Mouse (Mus musculus) embryonic facial prominence, embryonic 13.5 days (tissue): ENCODE results near the gene Akap13. TPM values are rescaled to one million over a fixed set of nuclear protein-coding genes. Genes with fewer than 3 reads are reported as not detected.

Experiments
- ATAC-seq: fragments of 200-750 bp; cut with Nextera tagmentation; 2 replicates; pipeline ENCODE4 v1.8.0; 2017; ENCODE audit warnings: low read depth; ENCODE audit not compliant: insufficient number of reproducible peaks, insufficient read depth, low FRiP score, low TSS enrichment
- H3K27ac ChIP-seq: fragments of 300-500 bp; sonication (generic); 2 replicates; pipeline ENCODE4 v1.5.1; 2015; ENCODE audit warnings: moderate library complexity, mild to moderate bottlenecking, inconsistent platforms
- H3K27me3 ChIP-seq: fragments of 300-500 bp; sonication (generic); 2 replicates; pipeline ENCODE4 v1.6.1; 2015; ENCODE audit warnings: mild to moderate bottlenecking, inconsistent platforms
- H3K36me3 ChIP-seq: fragments of 300-500 bp; sonication (generic); 2 replicates; pipeline ENCODE4 v1.6.1; 2015; ENCODE audit warnings: mild to moderate bottlenecking, inconsistent platforms
- H3K4me1 ChIP-seq: fragments of 300-500 bp; sonication (generic); 2 replicates; pipeline ENCODE4 v1.6.1; 2015; ENCODE audit warnings: inconsistent platforms
- H3K4me2 ChIP-seq: fragments of 300-500 bp; sonication (generic); 2 replicates; pipeline ENCODE4 v1.6.1; 2015; ENCODE audit warnings: moderate library complexity, mild to moderate bottlenecking, inconsistent platforms
- H3K4me3 ChIP-seq: fragments of 300-500 bp; sonication (generic); 2 replicates; pipeline ENCODE4 v1.5.1; 2015; ENCODE audit warnings: mild to moderate bottlenecking, inconsistent platforms
- H3K9ac ChIP-seq: fragments of 300-500 bp; sonication (generic); 2 replicates; pipeline ENCODE4 v1.6.1; 2015; ENCODE audit warnings: mild to moderate bottlenecking, inconsistent platforms
- H3K9me3 ChIP-seq: fragments of 300-500 bp; sonication (generic); 2 replicates; pipeline ENCODE4 v1.6.1; 2016; ENCODE audit warnings: inconsistent platforms
- WGBS: fragments of 180-500 bp; shearing (Covaris S2); methylation state at CpG from one replicate; pipeline ENCODE4 v1.1.7; 2015; ENCODE audit warnings: mixed read lengths; 5-methylcytosine and 5-hydroxymethylcytosine counted together
- polyA plus RNA-seq: library from polyadenylated mRNA; unstranded; fragments of >200 nt; fragmentation: Nextera tagmentation; extraction: Ambion mirVana; gene quantifications from 2 replicates; pipeline ENCODE4 v1.2.1, GENCODE M21; 2015

Akap13 gene
- polyA plus RNA-seq, 1 experiment from 2014 or later: 49.8 TPM

DNA sequence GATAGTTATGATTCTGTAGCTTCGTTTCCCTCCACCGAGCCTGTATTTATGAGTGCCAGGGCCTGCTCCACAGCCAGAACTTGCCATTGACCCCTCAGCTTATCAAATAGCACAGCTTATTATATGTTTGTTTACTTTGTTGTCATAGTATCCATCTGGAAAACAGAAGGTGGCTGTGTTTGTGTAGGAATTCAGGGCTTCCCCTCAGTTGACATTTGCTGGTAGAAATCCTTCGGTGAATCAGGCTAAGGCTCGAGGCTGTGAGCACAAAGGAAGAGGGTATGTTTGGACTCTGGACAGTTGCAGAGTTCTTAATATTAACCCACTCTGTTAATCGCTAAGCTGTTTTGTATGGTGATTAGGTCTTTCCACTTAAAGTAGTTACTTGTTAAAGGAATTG lies 43.3 kb downstream of the Akap13 start:
- Histone ChIP-seq H3K4me3 (no peak overlapping the region), H3K9me3 (no peaks in the 10 kb centered on the region), H3K36me3 (no peaks in the 10 kb centered on the region), H3K4me2 (no peak overlapping the region), H3K4me1 (peaks cover 11% of the 10 kb centered on the region; the same call in 1 of the 2 replicates), H3K27ac (no peak overlapping the region), H3K9ac (no peak overlapping the region), H3K27me3 (no peaks in the 10 kb centered on the region)
- no peak for ATAC-seq
- 50% methylated on average over 5 of the region's 5 CpGs for WGBS

DNA sequence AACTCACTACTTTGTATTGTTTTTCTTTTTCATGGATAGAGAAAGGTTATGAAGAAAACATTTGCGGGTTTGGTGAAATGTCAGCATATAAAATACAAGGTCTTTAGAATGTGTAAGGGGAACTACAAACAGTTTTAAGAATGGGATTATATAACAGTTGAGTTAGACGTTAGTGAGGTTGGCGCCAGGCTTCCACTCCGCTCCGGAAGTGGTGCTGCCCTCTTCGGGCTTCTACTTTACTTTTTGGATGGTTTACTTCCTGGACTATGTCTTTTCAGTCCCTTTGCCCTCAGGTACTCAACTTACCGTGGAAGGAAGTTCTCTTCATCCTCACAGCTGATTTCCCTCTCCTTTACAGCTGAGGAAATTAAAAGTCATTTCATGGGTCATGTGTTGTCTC lies 43.9 kb downstream of the Akap13 start:
- H3K36me3 ChIP-seq: no peaks in the 10 kb centered on the region
- H3K4me3 ChIP-seq: no peak overlapping the region
- H3K9ac ChIP-seq: no peak overlapping the region
- H3K27ac ChIP-seq: no peak overlapping the region
- peaks cover 11% of the 10 kb centered on the region; the same call in 1 of the 2 replicates for H3K4me1 ChIP-seq
- WGBS: 79% methylated on average over 7 of the region's 7 CpGs
- ATAC-seq: no peak
- H3K9me3 ChIP-seq: no peaks in the 10 kb centered on the region
- no peak overlapping the region for H3K4me2 ChIP-seq
- H3K27me3 ChIP-seq: no peaks in the 10 kb centered on the region

DNA sequence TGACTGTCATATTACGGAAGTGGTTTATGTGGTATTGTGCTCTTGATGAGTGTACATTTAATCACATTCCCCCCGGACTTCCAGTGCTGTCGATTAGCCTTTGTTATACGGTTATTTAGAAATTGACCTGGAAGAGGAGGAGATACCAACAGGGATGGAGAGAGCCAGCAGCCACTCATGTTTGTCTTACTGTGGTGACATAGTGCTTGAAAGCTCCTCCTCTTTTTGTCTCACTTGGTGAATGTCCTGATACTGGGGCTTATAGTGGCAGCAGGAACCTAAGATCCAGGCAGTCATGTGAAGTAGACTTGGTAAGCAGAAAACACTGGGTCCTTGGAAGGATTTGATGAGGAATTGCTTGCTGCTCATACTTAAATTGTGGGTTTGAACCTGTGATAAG lies 44.8 kb downstream of the Akap13 start:
- no peak overlapping the region for H3K27ac ChIP-seq
- H3K36me3 ChIP-seq: no peaks in the 10 kb centered on the region
- H3K4me3 ChIP-seq: no peak overlapping the region
- H3K9ac ChIP-seq: no peak overlapping the region
- no peaks in the 10 kb centered on the region for H3K9me3 ChIP-seq
- H3K4me2 ChIP-seq: no peak overlapping the region
- ATAC-seq: no peak
- WGBS: 80% methylated on average over 4 of the region's 4 CpGs
- H3K4me1 ChIP-seq: peaks cover 11% of the 10 kb centered on the region; the same call in 1 of the 2 replicates
- no peaks in the 10 kb centered on the region for H3K27me3 ChIP-seq

DNA sequence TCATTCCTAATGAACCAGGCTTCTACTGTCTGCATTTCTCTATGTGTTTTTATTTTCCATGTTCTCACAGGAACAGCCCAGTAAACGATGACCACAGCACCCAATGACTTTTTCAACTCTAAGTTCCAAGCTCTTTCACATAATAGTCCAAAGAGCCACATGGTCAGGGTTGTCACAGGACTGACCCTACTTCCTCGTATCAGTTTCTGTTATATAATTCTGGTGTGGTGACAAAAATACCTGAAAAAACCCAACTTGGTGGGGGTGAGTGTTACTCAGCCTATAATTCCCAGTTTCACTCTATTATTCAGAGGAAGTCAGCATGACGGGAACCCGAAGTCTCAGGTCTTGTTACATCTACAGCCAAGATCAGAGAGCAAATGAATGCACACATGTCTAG lies 45.5 kb downstream of the Akap13 start:
- H3K9ac ChIP-seq: no peak overlapping the region
- WGBS: 85% methylated on average over 4 of the region's 4 CpGs
- no peak overlapping the region for H3K4me2 ChIP-seq
- no peaks in the 10 kb centered on the region for H3K27me3 ChIP-seq
- H3K4me1 ChIP-seq: peaks cover 11% of the 10 kb centered on the region; the same call in 1 of the 2 replicates
- no peaks in the 10 kb centered on the region for H3K36me3 ChIP-seq
- no peak overlapping the region for H3K27ac ChIP-seq
- no peak overlapping the region for H3K4me3 ChIP-seq
- no peak for ATAC-seq
- H3K9me3 ChIP-seq: no peaks in the 10 kb centered on the region

DNA sequence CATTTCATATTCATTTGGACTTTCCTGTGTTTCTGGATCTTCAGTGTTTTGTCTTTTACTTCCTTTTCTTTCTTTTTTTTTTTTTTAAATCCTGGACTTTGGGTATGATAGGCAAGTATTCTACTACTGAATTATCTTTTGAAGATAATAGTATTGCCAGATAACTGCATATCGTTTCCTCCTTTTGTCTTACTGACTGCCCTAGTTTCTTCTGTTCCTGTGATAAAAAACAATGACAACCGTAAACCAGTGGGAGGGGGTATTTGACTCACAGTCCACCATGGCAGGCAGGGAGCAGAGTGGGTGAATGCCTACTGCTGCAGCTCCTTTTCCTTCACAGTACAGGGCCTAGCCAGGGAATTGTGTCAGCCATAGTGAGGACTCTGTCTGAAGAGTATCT lies 49.2 kb downstream of the Akap13 start:
- 83% methylated on average over 2 of the region's 2 CpGs for WGBS
- Histone ChIP-seq H3K4me1 (peaks cover 17% of the 10 kb centered on the region), H3K36me3 (no peaks in the 10 kb centered on the region), H3K27ac (no peak overlapping the region), H3K27me3 (no peaks in the 10 kb centered on the region), H3K9me3 (no peaks in the 10 kb centered on the region), H3K9ac (no peak overlapping the region), H3K4me2 (no peak overlapping the region), H3K4me3 (no peak overlapping the region)
- no peak for ATAC-seq

DNA sequence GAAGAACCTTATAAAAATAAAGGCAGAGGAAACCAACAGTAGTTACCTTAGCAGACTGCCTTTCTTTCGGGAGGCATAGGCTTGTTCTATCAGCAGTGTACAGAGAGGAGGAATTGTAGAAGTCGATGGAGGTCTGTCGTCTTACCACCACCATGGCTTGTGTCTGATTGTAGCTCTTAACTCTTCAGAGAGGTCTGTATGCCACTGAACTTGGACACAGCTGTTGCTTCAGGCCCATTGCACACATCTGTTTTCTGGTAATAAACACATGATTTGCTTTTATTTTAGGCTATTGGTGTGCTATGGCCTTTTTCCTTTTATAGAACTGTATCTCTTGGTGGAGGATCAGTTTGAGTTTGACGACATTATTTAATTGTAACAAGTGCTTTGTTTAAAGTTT lies 51.3 kb downstream of the Akap13 start:
- no peaks in the 10 kb centered on the region for H3K36me3 ChIP-seq
- H3K4me2 ChIP-seq: no peak overlapping the region
- peaks cover 18% of the 10 kb centered on the region for H3K4me1 ChIP-seq
- H3K4me3 ChIP-seq: no peak overlapping the region
- H3K9me3 ChIP-seq: no peaks in the 10 kb centered on the region
- H3K27me3 ChIP-seq: no peaks in the 10 kb centered on the region
- WGBS: 51% methylated on average over 4 of the region's 4 CpGs
- no peak overlapping the region for H3K9ac ChIP-seq
- no peak overlapping the region for H3K27ac ChIP-seq
- no peak for ATAC-seq

DNA sequence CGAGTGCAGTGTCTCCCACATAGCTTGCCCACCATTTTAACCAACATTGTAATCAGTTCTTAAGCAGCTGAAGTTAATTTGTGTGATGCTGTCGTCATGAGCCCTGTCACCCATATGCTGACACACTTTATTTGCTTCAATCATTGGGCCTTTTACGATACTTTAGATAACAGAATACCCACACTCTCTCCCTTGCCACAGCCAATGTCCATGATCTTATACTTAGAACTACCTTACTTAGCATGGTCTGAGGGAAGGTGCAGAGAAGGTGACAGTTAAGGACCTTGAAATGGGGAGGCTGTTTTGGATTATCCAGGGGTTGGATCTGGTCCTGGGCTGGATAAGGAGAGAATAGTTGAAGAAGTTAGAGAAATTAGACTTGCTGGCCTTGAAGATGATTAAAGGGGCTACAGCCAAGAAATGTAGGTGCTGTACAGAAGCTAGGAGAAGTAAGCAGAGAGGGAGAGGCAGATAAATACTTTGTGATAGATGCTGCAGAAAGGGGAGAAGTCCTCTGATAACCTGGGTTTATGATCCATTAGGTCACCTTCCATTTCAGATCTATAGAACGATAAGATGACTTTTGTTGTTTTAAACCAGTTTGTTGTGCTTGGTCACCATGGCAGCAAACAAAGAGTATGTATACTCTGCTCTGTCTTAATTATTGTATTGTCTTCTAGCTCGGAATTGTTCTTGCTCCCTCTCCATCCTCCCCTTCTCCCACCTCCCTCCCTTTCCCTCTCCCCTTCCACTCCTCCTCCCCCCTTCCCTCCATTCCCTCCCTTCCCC lies 53.9 kb downstream of the Akap13 start:
- H3K27ac ChIP-seq: no peak overlapping the region
- no peaks in the 10 kb centered on the region for H3K27me3 ChIP-seq
- H3K9me3 ChIP-seq: no peaks in the 10 kb centered on the region
- no peak overlapping the region for H3K9ac ChIP-seq
- H3K4me3 ChIP-seq: no peak overlapping the region
- no peaks in the 10 kb centered on the region for H3K36me3 ChIP-seq
- H3K4me2 ChIP-seq: no peak overlapping the region
- WGBS: 48% methylated on average over 5 of the region's 5 CpGs
- peaks cover 18% of the 10 kb centered on the region for H3K4me1 ChIP-seq
- ATAC-seq: no peak

DNA sequence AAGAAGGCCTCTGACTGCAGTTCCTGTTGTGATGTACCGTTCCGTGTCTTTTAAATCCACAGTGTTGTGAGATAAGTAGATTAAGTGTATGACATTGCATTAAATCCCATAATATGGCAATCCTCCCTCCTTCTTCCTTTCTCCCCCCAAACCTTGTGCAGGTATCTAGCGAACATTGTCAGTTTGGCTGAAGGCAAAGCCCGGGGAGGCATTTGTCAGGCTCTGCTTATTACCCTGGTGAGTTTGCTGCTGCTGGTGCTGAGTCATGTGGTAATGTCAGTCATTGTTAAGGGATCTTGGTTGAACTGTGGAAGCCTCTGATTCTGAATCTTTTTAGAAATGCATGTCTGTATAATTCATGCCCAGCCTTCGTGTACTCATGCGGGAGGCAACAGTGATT lies 60.1 kb downstream of the Akap13 start:
- no peaks in the 10 kb centered on the region for H3K27me3 ChIP-seq
- no peak overlapping the region for H3K4me2 ChIP-seq
- H3K9ac ChIP-seq: no peak overlapping the region
- no peaks in the 10 kb centered on the region for H3K36me3 ChIP-seq
- WGBS: 63% methylated on average over 6 of the region's 6 CpGs
- H3K4me1 ChIP-seq: peaks cover 21% of the 10 kb centered on the region
- ATAC-seq: no peak
- no peak overlapping the region for H3K27ac ChIP-seq
- no peak overlapping the region for H3K4me3 ChIP-seq
- H3K9me3 ChIP-seq: no peaks in the 10 kb centered on the region

DNA sequence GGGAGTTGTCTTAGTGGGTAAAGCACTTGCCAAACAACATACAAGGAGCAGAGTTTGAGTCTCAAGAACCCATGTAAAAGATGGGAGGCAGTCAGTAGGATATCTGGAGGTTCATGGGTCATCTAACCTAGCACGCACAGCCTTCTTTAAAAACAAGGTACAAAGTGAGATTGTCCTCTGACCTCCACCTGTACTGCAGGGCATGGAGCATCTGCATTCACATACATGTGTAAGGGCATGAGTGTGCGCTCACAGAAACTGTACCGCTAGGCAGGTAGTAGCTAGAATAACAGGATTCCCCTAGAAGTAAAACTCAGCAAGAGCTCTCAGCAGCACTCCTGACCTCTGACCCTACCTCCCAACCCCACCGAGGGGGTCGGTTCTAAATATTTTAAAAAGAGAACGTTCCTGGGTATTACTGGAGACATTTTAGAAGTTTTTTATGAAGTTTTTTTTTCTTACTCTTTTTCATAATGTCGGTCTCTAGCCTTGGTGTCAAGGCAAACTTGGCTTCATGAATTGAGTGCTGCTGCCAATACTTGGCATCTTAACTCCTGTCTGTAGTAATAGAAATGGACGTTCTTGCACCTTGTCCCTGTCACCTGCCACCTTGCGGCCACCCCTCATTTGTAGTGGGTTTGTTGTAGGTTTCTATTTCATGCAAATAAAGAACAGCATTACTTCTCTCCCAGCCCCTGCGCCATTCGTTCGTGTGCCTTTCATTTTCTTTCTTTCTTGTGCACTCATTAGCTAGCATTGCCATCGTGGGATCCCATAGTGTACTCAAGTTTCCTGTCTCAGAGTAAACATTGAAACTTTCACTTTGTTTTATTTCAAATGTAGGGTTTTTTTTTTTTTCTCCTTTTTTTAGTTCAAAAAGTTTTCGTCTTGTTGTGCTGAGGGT lies 61.6 kb downstream of the Akap13 start:
- no peak for ATAC-seq
- Histone ChIP-seq H3K27ac (no peak overlapping the region), H3K4me3 (no peak overlapping the region), H3K9me3 (no peaks in the 10 kb centered on the region), H3K4me1 (peaks cover 29% of the 10 kb centered on the region), H3K4me2 (no peak overlapping the region), H3K27me3 (no peaks in the 10 kb centered on the region), H3K9ac (no peak overlapping the region), H3K36me3 (no peaks in the 10 kb centered on the region)
- WGBS: 85% methylated on average over 14 of the region's 14 CpGs

DNA sequence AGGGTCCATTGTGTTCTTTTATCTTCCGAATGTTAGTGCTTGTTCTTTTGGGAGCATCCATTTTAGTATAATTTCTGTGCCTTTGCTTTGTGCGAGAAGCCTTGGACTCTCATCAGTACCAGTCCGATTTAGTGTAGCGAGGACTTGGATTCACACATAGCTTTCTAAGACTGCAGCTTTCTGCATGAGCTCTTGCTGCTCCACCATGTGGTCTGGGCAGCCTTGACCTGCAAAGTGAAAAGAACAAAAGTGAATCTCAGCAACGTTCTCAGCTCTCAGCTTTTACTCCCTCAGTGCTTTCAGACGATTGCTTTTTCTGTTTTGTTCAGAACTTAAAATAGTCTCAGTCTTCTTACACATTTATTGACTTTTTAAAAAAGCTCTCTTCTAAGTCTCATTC lies 65.2 kb downstream of the Akap13 start:
- no peak overlapping the region for H3K4me3 ChIP-seq
- no peaks in the 10 kb centered on the region for H3K36me3 ChIP-seq
- H3K27me3 ChIP-seq: no peaks in the 10 kb centered on the region
- no peak overlapping the region for H3K4me2 ChIP-seq
- ATAC-seq: no peak
- H3K27ac ChIP-seq: no peak overlapping the region
- WGBS: 79% methylated on average over 6 of the region's 6 CpGs
- no peaks in the 10 kb centered on the region for H3K9me3 ChIP-seq
- peaks cover 34% of the 10 kb centered on the region for H3K4me1 ChIP-seq
- H3K9ac ChIP-seq: no peak overlapping the region

DNA sequence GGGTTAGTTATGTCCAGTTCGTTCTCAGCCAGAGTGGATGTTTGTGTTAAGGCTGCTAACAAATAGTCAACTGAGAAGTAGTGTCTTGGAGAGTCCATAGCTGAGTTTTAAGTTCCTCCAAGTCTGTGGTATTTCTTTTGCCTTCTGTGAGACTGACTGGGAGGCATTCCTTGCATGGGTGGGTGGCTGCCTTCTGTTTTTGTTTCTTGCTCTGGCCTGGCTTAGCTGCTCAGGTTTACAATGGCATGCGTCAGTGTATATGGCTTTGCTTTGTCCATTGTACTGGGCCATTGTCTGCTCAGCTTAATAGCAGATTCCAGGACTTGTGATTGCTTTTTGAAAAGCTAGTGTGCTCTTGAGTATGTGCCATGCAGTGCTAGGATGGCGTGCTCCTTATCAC lies 65.9 kb downstream of the Akap13 start:
- peaks cover 34% of the 10 kb centered on the region for H3K4me1 ChIP-seq
- H3K36me3 ChIP-seq: no peaks in the 10 kb centered on the region
- WGBS: 59% methylated on average over 3 of the region's 3 CpGs
- H3K27ac ChIP-seq: no peak overlapping the region; the same call in 1 of the 2 replicates
- no peak overlapping the region for H3K9ac ChIP-seq
- no peak overlapping the region for H3K4me2 ChIP-seq
- no peak for ATAC-seq
- no peaks in the 10 kb centered on the region for H3K9me3 ChIP-seq
- no peaks in the 10 kb centered on the region for H3K27me3 ChIP-seq
- H3K4me3 ChIP-seq: no peak overlapping the region

DNA sequence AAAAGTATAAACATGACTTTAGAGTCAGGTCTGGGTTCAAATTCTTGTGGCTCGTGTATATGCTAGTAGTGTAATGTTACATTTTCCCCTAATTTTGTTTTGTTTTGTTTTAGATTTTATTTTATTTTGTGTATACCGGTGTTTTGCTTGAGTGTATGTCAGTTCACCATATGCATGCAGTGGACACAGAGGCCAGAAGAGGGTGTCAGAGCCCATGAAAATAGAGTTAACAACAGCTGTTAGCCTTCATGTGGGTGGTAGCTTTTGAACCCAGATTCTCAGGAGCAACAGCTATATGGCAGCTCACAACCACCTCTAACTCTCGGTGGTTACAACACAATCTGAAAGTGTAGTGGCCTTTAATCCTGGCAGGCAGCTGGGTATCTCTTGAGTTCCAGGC lies 66.9 kb downstream of the Akap13 start:
- H3K4me1 ChIP-seq: peaks cover 41% of the 10 kb centered on the region
- no peak overlapping the region for H3K4me3 ChIP-seq
- H3K27me3 ChIP-seq: no peaks in the 10 kb centered on the region
- H3K36me3 ChIP-seq: no peaks in the 10 kb centered on the region
- H3K4me2 ChIP-seq: no peak overlapping the region
- no peak for ATAC-seq
- H3K9me3 ChIP-seq: no peaks in the 10 kb centered on the region
- WGBS: 87% methylated on average over 3 of the region's 3 CpGs
- no peak overlapping the region for H3K27ac ChIP-seq
- H3K9ac ChIP-seq: no peak overlapping the region
